Mouse (Mus musculus) heart, embryonic 16.5 days (tissue): ENCODE measurements at regions not wholly inside any gene's neighbourhood (a gene's known extent, or its start where the extent isn't known, plus 50 kb on each side); places are given as distances from the start of the nearest gene placed in this dataset. TPM values are rescaled to one million over a fixed set of nuclear protein-coding genes. Genes with fewer than 3 reads are reported as not detected.

ENCODE experiments used
- ATAC-seq: fragments of 200-750 bp; cut with Nextera tagmentation; replicated peaks from 2 replicates; pipeline ENCODE4 v1.8.0; 2017; ENCODE audit warnings: moderate number of reproducible peaks; ENCODE audit not compliant: insufficient read depth, low FRiP score; ENCODE audit errors: extremely low read depth
- H3K27ac ChIP-seq: fragments of 300-500 bp; sonication (generic); 2 replicates; pipeline ENCODE4 v1.5.1; 2014; ENCODE audit warnings: mild to moderate bottlenecking, low read length, control low read depth, moderate library complexity
- H3K27me3 ChIP-seq: fragments of 300-500 bp; sonication (generic); 2 replicates; pipeline ENCODE4 v1.6.1; 2014; ENCODE audit warnings: low read length, mixed read lengths; ENCODE audit not compliant: control insufficient read depth, insufficient read depth
- H3K36me3 ChIP-seq: fragments of 300-500 bp; sonication (generic); 2 replicates; pipeline ENCODE4 v1.6.1; 2014; ENCODE audit not compliant: control insufficient read depth, insufficient read depth
- H3K4me1 ChIP-seq: fragments of 300-500 bp; sonication (generic); 2 replicates; pipeline ENCODE4 v1.6.1; 2014; ENCODE audit warnings: low read length, mixed read lengths; ENCODE audit not compliant: control insufficient read depth, insufficient read depth
- H3K4me2 ChIP-seq: fragments of 300-500 bp; sonication (generic); 2 replicates; pipeline ENCODE4 v1.6.1; 2014; ENCODE audit warnings: low read depth, mild to moderate bottlenecking, control low read depth, low read length
- H3K4me3 ChIP-seq: fragments of 300-500 bp; sonication (generic); 2 replicates; pipeline ENCODE4 v1.5.1; 2014; ENCODE audit warnings: mild to moderate bottlenecking, control low read depth, low read length
- H3K9ac ChIP-seq: fragments of 300-500 bp; sonication (generic); 2 replicates; pipeline ENCODE4 v1.6.1; 2014; ENCODE audit warnings: low read length, control low read depth
- H3K9me3 ChIP-seq: fragments of 300-500 bp; sonication (generic); replicated peaks from 2 replicates; pipeline ENCODE4 v1.6.1; 2016; ENCODE audit warnings: low read length; ENCODE audit not compliant: control insufficient read depth
- WGBS: fragments of 180-500 bp; shearing (Covaris S2); extraction: QIAGEN DNeasy Blood & Tissue Kit; methylation state at CpG from one replicate; pipeline ENCODE4 v1.1.7; 2014; 5-methylcytosine and 5-hydroxymethylcytosine counted together
- microRNA-seq: library from miRNA; unstranded; fragments of <30 nt; microRNA quantifications from one replicate; pipeline ENCODE4, GENCODE M21; 2017

DNA sequence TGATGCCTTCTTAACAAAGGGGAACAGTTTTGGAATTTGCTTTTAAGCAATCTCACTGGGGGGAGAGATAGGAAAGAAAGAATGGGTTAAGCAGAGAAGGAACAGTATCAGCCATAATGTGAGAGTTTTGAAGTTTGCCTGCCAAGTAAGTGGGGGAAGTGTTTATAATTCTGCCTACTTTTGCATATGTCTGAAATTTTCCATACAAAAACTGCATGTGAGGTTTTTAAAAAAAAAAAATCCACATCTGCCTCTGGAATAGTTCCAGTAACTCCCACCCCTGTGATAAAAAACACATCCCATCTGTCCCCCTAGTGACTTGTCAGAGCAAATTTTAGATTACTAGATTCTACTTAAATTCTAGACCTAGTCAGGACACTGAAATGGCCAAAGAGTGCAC is 63.5 kb upstream of the Pitrm1 start:
- H3K27ac ChIP-seq = no peak overlapping the region
- no peak overlapping the region for H3K4me3 ChIP-seq
- H3K9ac ChIP-seq = no peak overlapping the region
- H3K36me3 ChIP-seq = no peaks in the 10 kb centered on the region
- H3K4me2 ChIP-seq = no peak overlapping the region
- H3K27me3 ChIP-seq = no peaks in the 10 kb centered on the region
- H3K4me1 ChIP-seq = no peaks in the 10 kb centered on the region
- H3K9me3 ChIP-seq = no peaks in the 10 kb centered on the region
- no peak for ATAC-seq

GRCm38 (mm10) chr13:6487837-6488236 is 60.1 kb upstream of the Pitrm1 start:
- no peak overlapping the region for H3K27ac ChIP-seq
- H3K9ac ChIP-seq = no peak overlapping the region
- no peak overlapping the region for H3K4me2 ChIP-seq
- no peak for ATAC-seq
- H3K36me3 ChIP-seq = no peaks in the 10 kb centered on the region
- H3K9me3 ChIP-seq = no peaks in the 10 kb centered on the region
- 74% methylated on average over 3 of the region's 3 CpGs for WGBS
- H3K4me1 ChIP-seq = peaks cover 4% of the 10 kb centered on the region
- H3K27me3 ChIP-seq = no peaks in the 10 kb centered on the region
- H3K4me3 ChIP-seq = no peak overlapping the region

DNA sequence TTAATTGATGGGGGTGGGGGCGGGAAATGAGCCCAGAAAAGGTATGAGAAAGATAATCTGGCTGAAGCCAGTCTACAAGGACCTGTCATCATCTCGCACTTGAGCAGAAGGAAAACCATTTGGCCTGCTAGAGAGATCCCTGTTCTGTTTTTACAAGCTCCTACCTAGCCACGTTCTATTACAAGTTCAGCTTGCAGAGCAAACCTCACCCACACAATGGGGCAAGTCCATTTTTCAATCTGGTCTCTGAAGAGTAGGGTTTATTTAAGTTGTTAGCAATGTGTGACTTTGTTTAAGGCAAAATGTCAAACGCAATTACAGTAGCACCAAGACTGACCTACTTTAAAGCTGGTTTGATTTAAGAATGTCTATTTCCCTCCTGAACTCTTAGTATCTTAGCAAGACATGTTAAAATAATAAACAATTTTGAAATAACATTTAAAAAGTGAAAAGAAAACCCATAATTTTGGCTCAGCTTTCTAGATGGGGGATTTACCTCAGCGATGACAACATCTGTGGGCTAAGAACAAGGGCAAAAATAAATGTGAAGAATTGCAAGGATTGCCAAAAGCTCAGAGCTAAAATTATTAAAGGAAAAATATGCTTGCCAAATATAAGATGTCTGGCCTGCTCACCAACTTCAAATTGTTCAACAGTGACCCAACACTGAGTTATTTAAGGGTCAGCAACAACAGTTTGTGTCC is 54.9 kb upstream of the Pitrm1 start:
- peak overlapping the region; percentile 69 for H3K27ac ChIP-seq

More for the DNA sequence above, 54.9 kb upstream of the Pitrm1 start:
- H3K27me3 ChIP-seq = no peaks in the 10 kb centered on the region
- H3K4me2 ChIP-seq = no peak overlapping the region; the same call in 1 of the 2 replicates
- H3K36me3 ChIP-seq = no peaks in the 10 kb centered on the region
- H3K4me3 ChIP-seq = no peak overlapping the region
- H3K4me1 ChIP-seq = peaks cover 9% of the 10 kb centered on the region
- WGBS = 38% methylated on average over 5 of the region's 5 CpGs
- H3K9ac ChIP-seq = no peak overlapping the region
- peak; percentile 76 for ATAC-seq
- no peaks in the 10 kb centered on the region for H3K9me3 ChIP-seq

Small RNA genes lying in the stretch of these regions (microRNA-seq; reads per million reads assigned to microRNA genes)
- gene Gm26259 = not detected
